Mouse (Mus musculus) liver, embryonic 14.5 days (tissue): Measurements from ENCODE around the gene Casp7. TPM values are rescaled to one million over a fixed set of nuclear protein-coding genes. Genes with fewer than 3 reads are reported as not detected.

Experiments used
- ATAC-seq: fragments of 200-750 bp; cut with Nextera tagmentation; 2 replicates; pipeline ENCODE4 v1.8.0; 2017; ENCODE audit warnings: moderate number of reproducible peaks, mild to moderate bottlenecking, moderate library complexity; ENCODE audit not compliant: insufficient read depth
- DNase-seq, 3 experiments: peaks; one replicate each; pipeline ENCODE4 v3.0.0-alpha.2; 2012 to 2013; ENCODE audit warnings: low read depth in 3 of 3, low spot score in 3 of 3
- H3K27ac ChIP-seq: fragments of 300-500 bp; sonication (generic); 2 replicates; pipeline ENCODE4 v1.5.1; 2014; ENCODE audit warnings: moderate library complexity, mild to moderate bottlenecking, control low read depth, inconsistent platforms
- H3K27me3 ChIP-seq: fragments of 300-500 bp; sonication (generic); 2 replicates; pipeline ENCODE4 v1.6.1; 2014; ENCODE audit warnings: mild to moderate bottlenecking, low read length, moderate library complexity; ENCODE audit not compliant: control insufficient read depth, insufficient read depth
- H3K36me3 ChIP-seq: fragments of 300-500 bp; sonication (generic); replicated peaks from 2 replicates; pipeline ENCODE4 v1.6.1; 2014; ENCODE audit warnings: low read depth; ENCODE audit not compliant: control insufficient read depth, insufficient read depth
- H3K4me1 ChIP-seq, 2 experiments: fragments of 200-500 bp in 1 of 2; fragments of 300-500 bp in 1 of 2; sonication (generic) in 1 of 2; replicated peaks; 2 replicates each; pipeline ENCODE4 v1.6.1; 2012 to 2014; ENCODE audit warnings: antibody characterized with exemption in 1 of 2, inconsistent platforms in 1 of 2, low read length in 1 of 2; ENCODE audit not compliant: control insufficient read depth in 2 of 2, insufficient read depth in 2 of 2
- H3K4me2 ChIP-seq: fragments of 300-500 bp; sonication (generic); 2 replicates; pipeline ENCODE4 v1.6.1; 2014; ENCODE audit warnings: low read depth, mild to moderate bottlenecking, control low read depth, moderate library complexity
- H3K4me3 ChIP-seq, 2 experiments: fragments of 200-500 bp in 1 of 2; fragments of 300-500 bp in 1 of 2; sonication (generic) in 1 of 2; 2 replicates each; pipeline ENCODE4 v1.5.1; 2012 to 2014; ENCODE audit warnings: low read depth in 2 of 2, low read length in 2 of 2, mild to moderate bottlenecking in 2 of 2, control low read depth in 1 of 2, inconsistent platforms in 1 of 2, moderate library complexity in 1 of 2; ENCODE audit not compliant: insufficient read depth in 1 of 2
- H3K9ac ChIP-seq: fragments of 300-500 bp; sonication (generic); replicated peaks from 2 replicates; pipeline ENCODE4 v1.6.1; 2014; ENCODE audit warnings: mild to moderate bottlenecking, control low read depth, moderate library complexity
- H3K9me3 ChIP-seq: fragments of 300-500 bp; sonication (generic); 2 replicates; pipeline ENCODE4 v1.6.1; 2016; ENCODE audit warnings: low read length, mixed read lengths; ENCODE audit not compliant: control insufficient read depth
- CTCF ChIP-seq: IDR thresholded peaks from 2 replicates; pipeline ENCODE4 v1.5.1; 2016; ENCODE audit warnings: antibody characterized with exemption, low read depth, control low read depth
- EP300 ChIP-seq: IDR thresholded peaks from 2 replicates; pipeline ENCODE4 v1.6.1; 2016; ENCODE audit warnings: antibody characterized with exemption, low read depth
- WGBS: fragments of 180-500 bp; shearing (Covaris S2); extraction: QIAGEN DNeasy Blood & Tissue Kit; methylation state at CpG from one replicate; pipeline ENCODE4 v1.1.7; 2014; ENCODE audit not compliant: insufficient replicate concordance; 5-methylcytosine and 5-hydroxymethylcytosine counted together
- polyA plus RNA-seq, 2 experiments: library from polyadenylated mRNA; depleted of rRNA in 1 of 2; stranded (reverse) in 1 of 2; unstranded in 1 of 2; fragments of >200 nt; fragmentation: Nextera tagmentation in 1 of 2; extraction: Ambion mirVana in 1 of 2; gene quantifications; 2 replicates each; pipeline versions ENCODE4 v1.2.1 to v1.2.3; 2012 to 2014

Gene Casp7
- polyA plus RNA-seq, 2 experiments, result 9.5 to 13.2 TPM

- TF ChIP-seq CTCF (no peak), EP300 (no peak)
- Histone ChIP-seq H3K36me3 (no peaks in the 10 kb centered on the region), H3K9ac (no peak overlapping the region), H3K4me2 (no peak overlapping the region), H3K9me3 (no peaks in the 10 kb centered on the region), H3K4me3 (no peak overlapping the region), H3K27ac (no peak overlapping the region), H3K27me3 (no peaks in the 10 kb centered on the region), H3K4me1 (no peaks in the 10 kb centered on the region)
- ATAC-seq (no peak), DNase-seq (no peak)
- WGBS, result 67% methylated on average over 11 of the region's 11 CpGs
Observed at GRCm38 (mm10) chr19:56366168-56366567, 30.8 kb upstream of the Casp7 start.

DNA sequence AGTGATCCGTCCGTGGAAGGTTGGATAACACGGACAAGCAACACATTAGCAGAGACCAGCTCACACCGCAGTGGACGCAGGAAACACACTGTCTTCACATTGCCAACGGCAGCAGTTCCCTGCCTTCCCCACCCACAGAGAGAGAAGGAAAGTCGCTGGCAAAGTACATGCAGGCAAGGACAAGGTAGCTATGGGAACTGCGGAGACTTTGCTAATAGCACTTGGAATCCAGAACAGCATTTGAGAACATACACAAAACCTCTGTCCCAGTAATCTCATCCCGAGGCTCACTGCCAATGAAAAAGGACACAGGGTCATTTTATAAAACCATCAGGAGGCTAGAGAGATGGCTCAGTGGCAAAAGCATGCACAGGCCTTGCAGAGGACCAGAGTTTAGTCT lies 30.3 kb upstream of the Casp7 start:
- no peak overlapping the region for H3K4me2 ChIP-seq
- ATAC-seq, result no peak
- DNase-seq, result no peak
- H3K4me1 ChIP-seq, result no peaks in the 10 kb centered on the region
- H3K36me3 ChIP-seq, result no peaks in the 10 kb centered on the region
- H3K27me3 ChIP-seq, result no peaks in the 10 kb centered on the region
- H3K4me3 ChIP-seq, result no peak overlapping the region
- no peaks in the 10 kb centered on the region for H3K9me3 ChIP-seq
- H3K27ac ChIP-seq, result no peak overlapping the region
- 71% methylated on average over 9 of the region's 9 CpGs for WGBS
- H3K9ac ChIP-seq, result no peak overlapping the region
- TF ChIP-seq CTCF (no peak), EP300 (no peak)

DNA sequence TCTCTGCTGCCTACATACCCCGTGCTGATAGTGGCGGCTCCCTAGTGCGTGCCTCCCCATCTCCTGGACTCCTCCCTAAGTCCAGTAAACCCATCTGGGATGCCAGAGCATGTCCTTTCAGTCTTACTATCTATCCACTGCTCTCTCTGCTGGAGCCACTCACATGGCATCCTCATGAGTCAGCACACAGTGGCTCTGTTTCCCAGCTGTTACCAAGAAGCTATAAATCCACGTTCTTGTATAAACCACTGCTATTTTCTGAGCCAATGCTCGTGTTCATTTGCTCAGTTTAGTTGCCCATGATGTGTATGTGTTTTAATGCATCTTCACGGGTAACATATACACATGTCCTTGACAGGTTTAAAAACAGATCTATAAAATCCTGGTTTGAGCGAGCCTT lies 29.2 kb upstream of the Casp7 start:
- H3K4me3 ChIP-seq, result no peak overlapping the region
- H3K9me3 ChIP-seq, result no peaks in the 10 kb centered on the region
- H3K4me1 ChIP-seq, result no peaks in the 10 kb centered on the region
- H3K36me3 ChIP-seq, result no peaks in the 10 kb centered on the region
- H3K27ac ChIP-seq, result no peak overlapping the region
- WGBS, result 65% methylated on average over 7 of the region's 7 CpGs
- no peak overlapping the region for H3K9ac ChIP-seq
- no peak for ATAC-seq
- no peak overlapping the region for H3K4me2 ChIP-seq
- no peaks in the 10 kb centered on the region for H3K27me3 ChIP-seq
- no peak for DNase-seq
- no peak for TF ChIP-seq CTCF
- no peak for TF ChIP-seq EP300

GRCm38 (mm10) chr19:56368912-56369311 lies 28.0 kb upstream of the Casp7 start:
- H3K4me2 ChIP-seq, result no peak overlapping the region
- H3K9ac ChIP-seq, result no peak overlapping the region
- no peaks in the 10 kb centered on the region for H3K9me3 ChIP-seq
- no peaks in the 10 kb centered on the region for H3K27me3 ChIP-seq
- no peaks in the 10 kb centered on the region for H3K36me3 ChIP-seq
- WGBS, result 64% methylated on average over 7 of the region's 7 CpGs
- DNase-seq (no peak), ATAC-seq (no peak)
- no peak overlapping the region for H3K4me3 ChIP-seq
- H3K27ac ChIP-seq, result no peak overlapping the region
- TF ChIP-seq CTCF (no peak), EP300 (no peak)
- no peaks in the 10 kb centered on the region for H3K4me1 ChIP-seq

DNA sequence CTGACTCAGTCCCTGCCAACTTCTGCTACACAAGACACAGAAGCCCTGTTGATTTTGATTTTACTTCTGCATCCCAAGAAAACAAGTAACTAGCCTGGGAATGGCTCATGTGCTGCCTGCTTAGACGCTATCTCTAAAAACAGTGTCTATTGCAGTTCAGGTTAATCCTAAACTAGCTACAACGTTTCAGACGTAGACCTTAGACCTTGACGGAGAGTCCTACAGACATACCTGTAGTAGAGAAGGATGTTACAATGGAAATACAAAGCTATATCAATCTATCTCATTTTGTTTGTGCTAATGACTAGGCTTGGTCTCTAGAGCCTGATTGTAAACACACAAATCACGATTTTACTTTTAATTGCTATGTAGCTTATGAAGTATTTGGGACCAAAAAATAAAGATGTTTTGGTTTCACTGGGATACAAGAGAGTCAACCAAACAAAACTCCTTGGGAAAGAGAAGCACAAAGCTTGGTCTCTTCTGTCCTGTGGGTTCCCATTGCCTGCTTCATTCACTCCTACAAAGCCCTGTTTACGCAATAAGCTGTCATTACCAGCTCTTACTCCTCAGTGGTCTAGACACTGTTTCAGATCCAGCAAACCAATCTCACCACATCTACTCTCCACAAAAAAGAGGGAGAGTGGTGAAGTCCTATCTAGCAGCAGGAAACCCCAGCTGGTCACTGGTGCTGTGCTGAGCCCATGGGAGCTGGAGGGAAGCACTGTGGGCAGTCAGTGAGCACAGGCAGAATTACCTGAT lies 26.4 kb upstream of the Casp7 start:
- Histone ChIP-seq H3K4me1 (no peaks in the 10 kb centered on the region), H3K4me2 (no peak overlapping the region), H3K9ac (no peak overlapping the region), H3K36me3 (no peaks in the 10 kb centered on the region), H3K27ac (no peak overlapping the region), H3K9me3 (no peaks in the 10 kb centered on the region), H3K4me3 (no peak overlapping the region), H3K27me3 (no peaks in the 10 kb centered on the region)
- WGBS, result 59% methylated on average over 6 of the region's 6 CpGs
- no peak for TF ChIP-seq EP300
- TF ChIP-seq CTCF, result no peak
- no peak for DNase-seq
- ATAC-seq, result no peak
